Comparison of ENCODE assay signal across 14 mouse cellular contexts in the genomic region with DNA sequence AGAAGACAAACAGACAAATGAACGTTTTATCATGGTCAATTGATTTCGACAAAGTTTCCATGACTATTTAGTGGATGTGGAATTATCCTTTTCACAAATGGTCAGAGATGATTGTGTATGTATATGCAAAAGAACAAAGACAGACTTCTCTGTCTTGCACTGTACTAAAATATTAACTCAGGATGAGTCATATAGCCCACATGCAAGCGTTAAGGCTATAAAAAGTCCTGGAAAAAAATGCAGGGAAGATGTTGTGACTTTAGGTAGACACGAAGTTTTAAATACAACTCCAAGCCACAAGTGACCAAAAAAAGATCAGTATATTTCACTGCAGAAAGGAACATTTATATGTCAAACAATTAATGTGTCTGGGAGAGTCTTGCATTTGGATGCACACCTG.
DNase-seq lines count a peak whose midpoint lies in the region.
"Had no signal": no experiment of that assay in that cellular context is flagged by ENCODE, and none has a peak within 500 bp of the region (broad histone marks: within the 10 kb centered on the region; RNA-seq: fewer than 3 reads in every experiment).

No protein-coding gene starts in this region.

- DNase-seq in frontal cortex, adult 2 months (ENCODE audit: extremely low spot score in 1 of 2, low spot score in 1 of 2), result peak; percentile 10 to 34
- DNase-seq in frontal cortex, postnatal 14 days (ENCODE audit: low spot score in 2 of 2), result no peak
- peak; percentile 51 for DNase-seq in brain, adult 2 months (ENCODE audit: low read depth, low spot score)
- peak; percentile 32 for DNase-seq in telencephalon, adult 2 months (ENCODE audit: low read depth, low spot score)
- no peak for DNase-seq in liver
- DNase-seq: adrenal gland, adult 2 months; adrenal gland, postnatal 10 days; adrenal gland, postnatal 25 days; cerebellum, adult 11-12 months; cerebellum, adult 2 months; cerebellum, adult 9-10 months; cerebellum, postnatal 10 days; cerebellum, postnatal 25 days; forebrain, postnatal 0 days had no signal

Comparison
In these comparisons a context has a peak if more than half of its experiments do, and no peak if none do; other contexts are left out.
1. DNase-seq: peak in frontal cortex, adult 2 months (2 of 2), brain, adult 2 months (single experiment) and telencephalon, adult 2 months (single experiment); none in frontal cortex, postnatal 14 days (0 of 2) and liver (single experiment).